Mouse (Mus musculus) intestine, embryonic 14.5 days (tissue): Measurements from ENCODE around the gene Ang. TPM values are rescaled to one million over a fixed set of nuclear protein-coding genes. Genes with fewer than 3 reads are reported as not detected.
A peak's percentile ranks its signal among the peaks of the same experiment; 100 is the strongest.

Experiments
- ATAC-seq: fragments of 200-750 bp; cut with Nextera tagmentation; replicated peaks from 2 replicates; pipeline ENCODE4 v1.8.0; 2017; ENCODE audit warnings: low read depth, moderate number of reproducible peaks, moderate TSS enrichment, moderate library complexity; ENCODE audit not compliant: low FRiP score, low TSS enrichment
- DNase-seq: peaks from one replicate; pipeline ENCODE4 v3.0.0-alpha.2; 2018; ENCODE audit warnings: low spot score
- H3K27ac ChIP-seq: fragments of 300-500 bp; sonication (generic); 2 replicates; pipeline ENCODE4 v1.5.1; 2014; ENCODE audit warnings: low read depth, mild to moderate bottlenecking, control low read depth
- H3K27me3 ChIP-seq: fragments of 300-500 bp; sonication (generic); replicated peaks from 2 replicates; pipeline ENCODE4 v1.6.1; 2014; ENCODE audit warnings: low read length, control low read depth; ENCODE audit not compliant: control insufficient read depth, insufficient read depth
- H3K36me3 ChIP-seq: fragments of 300-500 bp; sonication (generic); 2 replicates; pipeline ENCODE4 v1.6.1; 2014; ENCODE audit warnings: low read length, control low read depth; ENCODE audit not compliant: control insufficient read depth, insufficient read depth
- H3K4me1 ChIP-seq: fragments of 300-500 bp; sonication (generic); replicated peaks from 2 replicates; pipeline ENCODE4 v1.6.1; 2014; ENCODE audit warnings: low read length, control low read depth, mixed read lengths; ENCODE audit not compliant: control insufficient read depth, insufficient read depth
- H3K4me2 ChIP-seq: fragments of 300-500 bp; sonication (generic); 2 replicates; pipeline ENCODE4 v1.6.1; 2014; ENCODE audit warnings: low read length
- H3K4me3 ChIP-seq: fragments of 300-500 bp; sonication (generic); 2 replicates; pipeline ENCODE4 v1.5.1; 2014; ENCODE audit warnings: low read depth, low read length, control low read depth, mixed read lengths
- H3K9ac ChIP-seq: fragments of 300-500 bp; sonication (generic); 2 replicates; pipeline ENCODE4 v1.6.1; 2014; ENCODE audit warnings: mild to moderate bottlenecking, low read length
- H3K9me3 ChIP-seq: fragments of 300-500 bp; sonication (generic); 2 replicates; pipeline ENCODE4 v1.6.1; 2016; ENCODE audit warnings: low read length, control low read depth; ENCODE audit not compliant: control insufficient read depth
- WGBS: fragments of 180-500 bp; shearing (Covaris S2); extraction: QIAGEN DNeasy Blood & Tissue Kit; methylation state at CpG from one replicate; pipeline ENCODE4 v1.1.7; 2014; 5-methylcytosine and 5-hydroxymethylcytosine counted together
- polyA plus RNA-seq: library from polyadenylated mRNA; unstranded; fragments of >200 nt; fragmentation: Nextera tagmentation; extraction: Ambion mirVana; gene quantifications from 2 replicates; pipeline ENCODE4 v1.2.1, GENCODE M21; 2014

Ang gene
- polyA plus RNA-seq, 1 experiment from 2014 or later = 38.6 TPM

- Histone ChIP-seq H3K27me3 (no peaks in the 10 kb centered on the region), H3K36me3 (peaks cover 9% of the 10 kb centered on the region; the same call in 1 of the 2 replicates), H3K9me3 (no peaks in the 10 kb centered on the region), H3K27ac (no peak overlapping the region), H3K4me2 (no peak overlapping the region), H3K9ac (no peak overlapping the region), H3K4me3 (no peak overlapping the region), H3K4me1 (no peaks in the 10 kb centered on the region)
- no peak for DNase-seq
- WGBS = 80% methylated on average over 2 of the region's 2 CpGs
- ATAC-seq = no peak
Observed at GRCm38 (mm10) chr14:51104366-51104765, 13.4 kb downstream of the Ang start.

GRCm38 (mm10) chr14:51106449-51106967 lies 15.6 kb downstream of the Ang start:
- DNase-seq = no peak
- peaks cover 9% of the 10 kb centered on the region; the same call in 1 of the 2 replicates for H3K36me3 ChIP-seq
- H3K4me3 ChIP-seq = no peak overlapping the region
- H3K9me3 ChIP-seq = no peaks in the 10 kb centered on the region
- no peak overlapping the region for H3K27ac ChIP-seq
- H3K4me2 ChIP-seq = no peak overlapping the region
- no peak overlapping the region for H3K9ac ChIP-seq
- H3K4me1 ChIP-seq = no peaks in the 10 kb centered on the region
- peak; percentile 46; the same call in 1 of the 2 replicates for ATAC-seq
- no peaks in the 10 kb centered on the region for H3K27me3 ChIP-seq

GRCm38 (mm10) chr14:51111966-51112365 lies 21.0 kb downstream of the Ang start:
- Histone ChIP-seq H3K27me3 (no peaks in the 10 kb centered on the region), H3K9ac (no peak overlapping the region), H3K36me3 (no peaks in the 10 kb centered on the region), H3K4me3 (no peak overlapping the region), H3K27ac (no peak overlapping the region), H3K4me2 (no peak overlapping the region), H3K9me3 (no peaks in the 10 kb centered on the region), H3K4me1 (no peaks in the 10 kb centered on the region)
- 60% methylated on average over 3 of the region's 3 CpGs for WGBS
- ATAC-seq (no peak), DNase-seq (no peak)

GRCm38 (mm10) chr14:51113476-51113875 lies 22.5 kb downstream of the Ang start:
- H3K4me1 ChIP-seq = no peaks in the 10 kb centered on the region
- H3K9me3 ChIP-seq = no peaks in the 10 kb centered on the region
- H3K4me3 ChIP-seq = no peak overlapping the region
- H3K9ac ChIP-seq = no peak overlapping the region
- H3K4me2 ChIP-seq = no peak overlapping the region
- no peak for ATAC-seq
- no peak overlapping the region for H3K27ac ChIP-seq
- WGBS = 35% methylated on average over 9 of the region's 9 CpGs
- no peaks in the 10 kb centered on the region for H3K36me3 ChIP-seq
- no peaks in the 10 kb centered on the region for H3K27me3 ChIP-seq
- DNase-seq = no peak

- H3K9ac ChIP-seq = no peak within 1 kb of the TSS
- H3K27ac ChIP-seq = no peak within 1 kb of the TSS
- H3K4me2 ChIP-seq = no peak within 1 kb of the TSS
- H3K27me3 ChIP-seq = no peaks in the 10 kb centered on the region
- H3K36me3 ChIP-seq = no peaks in the 10 kb centered on the region
- H3K4me1 ChIP-seq = no peaks in the 10 kb centered on the region
- no peaks in the 10 kb centered on the region for H3K9me3 ChIP-seq
- 54% methylated on average over 12 of the region's 12 CpGs for WGBS
- no peak for ATAC-seq
- DNase-seq = no peak
- no peak within 1 kb of the TSS for H3K4me3 ChIP-seq
Observed at GRCm38 (mm10) chr14:51113916-51114560, 23.1 kb downstream of the Ang start, which contains the start of gene Eddm3b. TSS of gene Eddm3b (plus strand) at chr14:51114426.

- ATAC-seq (no peak), DNase-seq (no peak)
- no peak overlapping the region for H3K27ac ChIP-seq
- no peak overlapping the region for H3K9ac ChIP-seq
- H3K4me3 ChIP-seq = no peak overlapping the region
- no peaks in the 10 kb centered on the region for H3K36me3 ChIP-seq
- no peaks in the 10 kb centered on the region for H3K4me1 ChIP-seq
- H3K4me2 ChIP-seq = no peak overlapping the region
- no peaks in the 10 kb centered on the region for H3K9me3 ChIP-seq
- H3K27me3 ChIP-seq = no peaks in the 10 kb centered on the region
- WGBS = 82% methylated on average over 6 of the region's 6 CpGs
Observed at GRCm38 (mm10) chr14:51125684-51126083, 34.7 kb downstream of the Ang start.

GRCm38 (mm10) chr14:51127648-51128258 lies 36.8 kb downstream of the Ang start:
- no peaks in the 10 kb centered on the region for H3K9me3 ChIP-seq
- no peak overlapping the region for H3K4me3 ChIP-seq
- no peaks in the 10 kb centered on the region for H3K4me1 ChIP-seq
- H3K27me3 ChIP-seq = no peaks in the 10 kb centered on the region
- no peak for DNase-seq
- H3K27ac ChIP-seq = no peak overlapping the region
- no peak overlapping the region for H3K9ac ChIP-seq
- H3K4me2 ChIP-seq = no peak overlapping the region
- H3K36me3 ChIP-seq = no peaks in the 10 kb centered on the region
- 63% methylated on average over 2 of the region's 2 CpGs for whole genome bisulfite sequencing
- ATAC-seq = no peak

GRCm38 (mm10) chr14:51128775-51129623 lies 38.0 kb downstream of the Ang start:
- Histone ChIP-seq H3K27ac (no peak overlapping the region), H3K36me3 (no peaks in the 10 kb centered on the region), H3K9ac (no peak overlapping the region), H3K4me2 (no peak overlapping the region), H3K4me3 (no peak overlapping the region), H3K27me3 (no peaks in the 10 kb centered on the region), H3K9me3 (no peaks in the 10 kb centered on the region), H3K4me1 (no peaks in the 10 kb centered on the region)
- ATAC-seq (no peak), DNase-seq (no peak)
- 76% methylated on average over 9 of the region's 9 CpGs for WGBS
